Mouse (Mus musculus): ENCODE measurements at regions not wholly inside any gene's neighbourhood (a gene's known extent, or its start where the extent isn't known, plus 50 kb on each side); places are given as distances from the start of the nearest gene placed in this dataset.

DNA sequence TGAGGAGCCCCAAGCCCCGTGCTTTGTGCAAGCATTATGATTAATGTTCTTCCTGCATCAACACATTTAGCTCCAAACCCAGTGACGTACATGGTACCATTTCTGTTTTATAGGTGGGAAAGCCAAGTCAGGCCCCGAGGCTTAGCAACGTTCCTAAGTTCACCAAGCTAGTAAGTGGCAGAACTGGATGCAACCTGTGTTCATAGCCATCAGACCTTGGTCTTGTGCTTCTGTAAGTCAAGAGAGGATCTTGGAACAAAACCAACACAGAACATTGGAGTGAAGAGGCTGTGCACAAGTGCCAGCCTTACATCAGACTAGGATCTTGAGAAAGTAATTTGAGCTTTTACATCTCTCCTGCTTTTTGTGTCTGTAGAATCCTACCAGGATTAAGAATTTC, 71.3 kb downstream of the Cdc7 start:
- TF ChIP-seq GATA1 (IDR thresholded peaks at IDR 0.05; ENCODE audit: borderline replicate concordance, low read length), result no peak
- TF ChIP-seq FLI1 (IDR thresholded peaks at IDR 0.05; ENCODE audit: low read length), result no peak
- Histone ChIP-seq H3K36me3 (replicated peaks; ENCODE audit: low read length) (no peaks in the 10 kb centered on the region), H3K9me3 (peaks cover 21% of the 10 kb centered on the region), H3K4me1 (no peaks in the 10 kb centered on the region), H3K27me3 (replicated peaks) (peaks cover 41% of the 10 kb centered on the region), H3K4me3 (replicated peaks) (no peak overlapping the region)

- Histone ChIP-seq H3K9me3 (peaks cover 21% of the 10 kb centered on the region), H3K27me3 (replicated peaks) (peaks cover 37% of the 10 kb centered on the region), H3K4me3 (replicated peaks) (no peak overlapping the region), H3K36me3 (replicated peaks; ENCODE audit: low read length) (no peaks in the 10 kb centered on the region), H3K4me1 (no peaks in the 10 kb centered on the region)
- no peak for TF ChIP-seq FLI1 (IDR thresholded peaks at IDR 0.05; ENCODE audit: low read length)
- no peak for TF ChIP-seq GATA1 (IDR thresholded peaks at IDR 0.05; ENCODE audit: borderline replicate concordance, low read length)
Observed at GRCm38 (mm10) chr5:107035782-107036181, 71.7 kb downstream of the Cdc7 start.

- Histone ChIP-seq H3K9me3 (peaks cover 21% of the 10 kb centered on the region), H3K27me3 (replicated peaks) (peaks cover 30% of the 10 kb centered on the region), H3K4me3 (replicated peaks) (no peak overlapping the region), H3K4me1 (no peaks in the 10 kb centered on the region), H3K36me3 (replicated peaks; ENCODE audit: low read length) (no peaks in the 10 kb centered on the region)
- TF ChIP-seq GATA1 (IDR thresholded peaks at IDR 0.05; ENCODE audit: borderline replicate concordance, low read length), result no peak
- TF ChIP-seq FLI1 (IDR thresholded peaks at IDR 0.05; ENCODE audit: low read length), result no peak
Observed at GRCm38 (mm10) chr5:107036475-107036874, 72.4 kb downstream of the Cdc7 start.

GRCm38 (mm10) chr5:107037087-107037486, 73.0 kb downstream of the Cdc7 start:
- TF ChIP-seq GATA1 (IDR thresholded peaks at IDR 0.05; ENCODE audit: borderline replicate concordance, low read length) (no peak), FLI1 (IDR thresholded peaks at IDR 0.05; ENCODE audit: low read length) (no peak)
- H3K4me3 ChIP-seq (replicated peaks), result no peak overlapping the region

GRCm38 (mm10) chr5:107039340-107039739, 75.2 kb downstream of the Cdc7 start:
- Histone ChIP-seq H3K9me3 (peaks cover 21% of the 10 kb centered on the region), H3K27me3 (replicated peaks) (peaks cover 31% of the 10 kb centered on the region), H3K4me1 (no peaks in the 10 kb centered on the region), H3K36me3 (replicated peaks; ENCODE audit: low read length) (no peaks in the 10 kb centered on the region), H3K4me3 (replicated peaks) (no peak overlapping the region)
- TF ChIP-seq GATA1 (IDR thresholded peaks at IDR 0.05; ENCODE audit: borderline replicate concordance, low read length) (no peak), FLI1 (IDR thresholded peaks at IDR 0.05; ENCODE audit: low read length) (no peak)

More at GRCm38 (mm10) chr5:107037087-107037486, 73.0 kb downstream of the Cdc7 start:
- H3K9me3 ChIP-seq, result peaks cover 21% of the 10 kb centered on the region
- peaks cover 25% of the 10 kb centered on the region for H3K27me3 ChIP-seq (replicated peaks)
- H3K36me3 ChIP-seq (replicated peaks; ENCODE audit: low read length), result no peaks in the 10 kb centered on the region
- no peaks in the 10 kb centered on the region for H3K4me1 ChIP-seq

DNA sequence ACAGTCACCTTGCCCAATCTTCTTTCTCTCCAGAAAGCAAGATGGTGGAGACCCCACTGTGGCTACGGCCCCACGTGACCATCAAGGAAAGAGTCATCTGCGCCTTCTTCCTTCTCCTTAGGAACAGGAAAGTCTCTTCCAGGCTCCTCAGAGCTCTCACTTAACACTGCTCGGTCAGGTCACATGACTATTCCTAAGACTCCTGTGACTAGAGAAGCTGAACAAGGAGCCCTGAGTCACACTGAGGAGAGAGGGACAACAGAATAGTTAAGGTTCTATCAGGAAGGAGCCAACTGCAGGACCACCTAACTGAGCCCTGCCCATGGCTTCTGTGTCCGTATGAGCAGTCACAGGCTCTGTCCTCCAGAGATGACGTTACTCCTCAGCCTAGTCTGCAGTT, 75.8 kb downstream of the Cdc7 start:
- Histone ChIP-seq H3K36me3 (replicated peaks; ENCODE audit: low read length) (no peaks in the 10 kb centered on the region), H3K27me3 (replicated peaks) (peaks cover 37% of the 10 kb centered on the region), H3K9me3 (peaks cover 21% of the 10 kb centered on the region), H3K4me3 (replicated peaks) (no peak overlapping the region), H3K4me1 (no peaks in the 10 kb centered on the region)
- TF ChIP-seq FLI1 (IDR thresholded peaks at IDR 0.05; ENCODE audit: low read length), result no peak

GRCm38 (mm10) chr5:107040489-107040888, 76.4 kb downstream of the Cdc7 start:
- H3K27me3 ChIP-seq (replicated peaks), result peaks cover 36% of the 10 kb centered on the region
- H3K4me3 ChIP-seq (replicated peaks), result no peak overlapping the region
- H3K36me3 ChIP-seq (replicated peaks; ENCODE audit: low read length), result no peaks in the 10 kb centered on the region
- no peaks in the 10 kb centered on the region for H3K4me1 ChIP-seq
- TF ChIP-seq FLI1 (IDR thresholded peaks at IDR 0.05; ENCODE audit: low read length) (no peak), GATA1 (IDR thresholded peaks at IDR 0.05; ENCODE audit: borderline replicate concordance, low read length) (no peak)
- peaks cover 21% of the 10 kb centered on the region for H3K9me3 ChIP-seq

DNA sequence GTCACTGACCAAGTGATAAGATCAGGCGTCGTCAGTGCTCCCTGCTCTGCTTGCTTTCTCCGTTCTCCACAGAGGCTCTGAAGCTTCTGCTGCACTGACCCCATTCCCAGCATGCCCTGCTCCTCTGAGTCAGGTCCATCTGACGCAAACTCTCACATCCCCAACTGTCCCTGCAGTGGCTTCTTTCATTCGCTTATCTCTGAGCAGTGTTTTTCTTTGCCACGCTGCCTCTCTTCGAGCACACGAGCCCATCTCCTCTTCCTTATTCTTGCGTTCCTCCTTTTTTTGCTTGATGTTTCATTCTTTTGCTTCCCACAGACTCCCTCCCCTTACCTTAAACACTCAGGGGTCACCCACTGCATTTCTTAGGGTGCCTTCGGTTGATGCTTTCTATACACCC, 81.0 kb downstream of the Cdc7 start:
- H3K9me3 ChIP-seq, result no peaks in the 10 kb centered on the region
- H3K4me3 ChIP-seq (replicated peaks), result no peak overlapping the region
- H3K4me1 ChIP-seq, result no peaks in the 10 kb centered on the region
- TF ChIP-seq GATA1 (IDR thresholded peaks at IDR 0.05; ENCODE audit: borderline replicate concordance, low read length) (no peak), FLI1 (IDR thresholded peaks at IDR 0.05; ENCODE audit: low read length) (no peak)
- no peaks in the 10 kb centered on the region for H3K36me3 ChIP-seq (replicated peaks; ENCODE audit: low read length)
- H3K27me3 ChIP-seq (replicated peaks), result peaks cover 47% of the 10 kb centered on the region

- Histone ChIP-seq H3K4me3 (replicated peaks) (no peak overlapping the region), H3K9me3 (no peaks in the 10 kb centered on the region), H3K4me1 (no peaks in the 10 kb centered on the region), H3K36me3 (replicated peaks; ENCODE audit: low read length) (no peaks in the 10 kb centered on the region), H3K27me3 (replicated peaks) (peaks cover 57% of the 10 kb centered on the region)
- no peak for TF ChIP-seq GATA1 (IDR thresholded peaks at IDR 0.05; ENCODE audit: borderline replicate concordance, low read length)
- TF ChIP-seq FLI1 (IDR thresholded peaks at IDR 0.05; ENCODE audit: low read length), result no peak
Observed at GRCm38 (mm10) chr5:107046501-107046931, 82.4 kb downstream of the Cdc7 start.

DNA sequence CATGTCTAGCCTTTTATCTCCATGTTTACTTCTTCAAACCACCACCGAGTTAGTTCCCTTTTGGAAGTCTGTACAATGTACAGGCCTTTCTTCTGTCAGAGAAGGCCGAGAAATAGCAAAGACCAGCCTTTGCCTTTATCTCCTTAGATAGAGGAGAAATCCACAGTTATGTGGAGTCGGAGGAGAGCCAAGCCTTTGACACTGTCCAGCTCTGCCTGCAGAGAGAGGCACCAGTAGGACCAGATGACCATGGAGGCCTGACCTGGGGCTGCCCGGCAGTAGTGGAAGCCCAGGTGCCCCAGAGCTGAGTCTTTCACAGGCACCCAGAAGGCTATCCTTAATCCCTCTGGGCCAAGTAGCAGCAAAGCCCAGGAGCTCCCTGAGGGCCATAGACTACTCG, 84.5 kb downstream of the Cdc7 start:
- no peaks in the 10 kb centered on the region for H3K36me3 ChIP-seq (replicated peaks; ENCODE audit: low read length)
- peaks cover 60% of the 10 kb centered on the region for H3K27me3 ChIP-seq (replicated peaks)
- TF ChIP-seq FLI1 (IDR thresholded peaks at IDR 0.05; ENCODE audit: low read length) (no peak), GATA1 (IDR thresholded peaks at IDR 0.05; ENCODE audit: borderline replicate concordance, low read length) (no peak)
- no peaks in the 10 kb centered on the region for H3K9me3 ChIP-seq
- no peaks in the 10 kb centered on the region for H3K4me1 ChIP-seq
- no peak overlapping the region for H3K4me3 ChIP-seq (replicated peaks)

GRCm38 (mm10) chr5:107050076-107050475, 86.0 kb downstream of the Cdc7 start:
- Histone ChIP-seq H3K4me3 (replicated peaks) (no peak overlapping the region), H3K36me3 (replicated peaks; ENCODE audit: low read length) (no peaks in the 10 kb centered on the region), H3K27me3 (replicated peaks) (peaks cover 51% of the 10 kb centered on the region), H3K4me1 (peaks cover 4% of the 10 kb centered on the region), H3K9me3 (no peaks in the 10 kb centered on the region)
- TF ChIP-seq GATA1 (IDR thresholded peaks at IDR 0.05; ENCODE audit: borderline replicate concordance, low read length) (no peak), FLI1 (IDR thresholded peaks at IDR 0.05; ENCODE audit: low read length) (no peak)

Data from megakaryocyte, embryonic 14.5 days (primary cell).